In genomic region chr11:117919211-117919610, GRCm38 (mm10) we compare ENCODE assay signal across 18 mouse cellular contexts. TPM values are rescaled to one million over a fixed set of nuclear protein-coding genes. Genes with fewer than 3 reads are reported as not detected.
DNase-seq lines count a peak whose midpoint lies in the region; ATAC-seq and TF ChIP-seq lines count a peak whose summit lies in the region.
"Had no signal": no experiment of that assay in that cellular context is flagged by ENCODE, and none has a peak within 500 bp of the region (broad histone marks: within the 10 kb centered on the region; RNA-seq: fewer than 3 reads in every experiment).

No protein-coding gene starts in this region.

- H3K4me2 ChIP-seq in forebrain, postnatal 0 days (ENCODE audit: low read depth), result no peak overlapping the region
- H3K4me2 ChIP-seq in forebrain, embryonic 15.5 days (replicated peaks), result no peak overlapping the region
- H3K4me2 ChIP-seq: limb, embryonic 12.5 days had no signal

- ATAC-seq in forebrain, postnatal 0 days, result no peak; the same call in 1 of the 2 replicates
- ATAC-seq in forebrain, embryonic 15.5 days (replicated peaks), result no peak
- ATAC-seq in megakaryocyte, adult 5-6 weeks (ENCODE audit: poor library complexity, severe bottlenecking), result no peak
- no peak for ATAC-seq in activated CD4-positive, CD25-positive, alpha-beta regulatory T cell, adult 4 months

- H3K9me3 ChIP-seq in forebrain, postnatal 0 days (ENCODE audit: low read length), result no peaks in the 10 kb centered on the region
- no peaks in the 10 kb centered on the region for H3K9me3 ChIP-seq in forebrain, embryonic 15.5 days
- H3K9me3 ChIP-seq in megakaryocyte, embryonic 14.5 days, result peaks cover 12% of the 10 kb centered on the region

- H3K4me1 ChIP-seq in forebrain, postnatal 0 days (ENCODE audit: insufficient read depth), result no peaks in the 10 kb centered on the region
- no peaks in the 10 kb centered on the region for H3K4me1 ChIP-seq in forebrain, embryonic 15.5 days
- peaks cover 44% of the 10 kb centered on the region for H3K4me1 ChIP-seq in megakaryocyte, embryonic 14.5 days
- H3K4me1 ChIP-seq: limb, embryonic 12.5 days had no signal

- no peak overlapping the region for H3K27ac ChIP-seq in forebrain, postnatal 0 days (ENCODE audit: low read depth, low read length)
- H3K27ac ChIP-seq in forebrain, embryonic 15.5 days (replicated peaks), result no peak overlapping the region
- H3K27ac ChIP-seq: limb, embryonic 12.5 days; macrophage had no signal

- no peak overlapping the region for H3K4me3 ChIP-seq in forebrain, postnatal 0 days (ENCODE audit: low read depth, low read length)
- H3K4me3 ChIP-seq in forebrain, embryonic 15.5 days, result no peak overlapping the region
- H3K4me3 ChIP-seq in megakaryocyte, embryonic 14.5 days (replicated peaks), result peak overlapping the region; percentile 60
- H3K4me3 ChIP-seq: erythroblast, embryonic 14.5 days; limb, embryonic 12.5 days had no signal

- DNase-seq in forebrain, postnatal 0 days, result peak; percentile 43
- DNase-seq in kidney, adult 8-10 months, result peak; percentile 40 to 46
- peak; percentile 41 for DNase-seq in yolk sac, embryonic 10.5 days (ENCODE audit: low spot score)
- no peak for DNase-seq in spleen, adult 18-20 months
- DNase-seq: adrenal gland, postnatal 10 days; gastrocnemius, postnatal 14 days; layer of hippocampus, adult 9-11 months; lung, adult 18-20 months; right cerebral cortex, postnatal 14 days; thymus, postnatal 14 days had no signal

- no peak for TF ChIP-seq CTCF in forebrain, postnatal 0 days (IDR thresholded peaks at IDR 0.05; ENCODE audit: low read depth)

- 24% methylated on average over 5 of the region's 5 CpGs for WGBS in forebrain, postnatal 0 days
- 21% methylated on average over 5 of the region's 5 CpGs for WGBS in forebrain, embryonic 15.5 days

- no peaks in the 10 kb centered on the region for H3K36me3 ChIP-seq in forebrain, postnatal 0 days (ENCODE audit: insufficient read depth)
- H3K36me3 ChIP-seq in forebrain, embryonic 15.5 days, result no peaks in the 10 kb centered on the region
- H3K36me3 ChIP-seq in megakaryocyte, embryonic 14.5 days (replicated peaks; ENCODE audit: low read length), result peaks cover 7% of the 10 kb centered on the region
- H3K36me3 ChIP-seq: limb, embryonic 12.5 days had no signal

- no peaks in the 10 kb centered on the region for H3K27me3 ChIP-seq in forebrain, postnatal 0 days (ENCODE audit: insufficient read depth, low read length)
- no peaks in the 10 kb centered on the region for H3K27me3 ChIP-seq in forebrain, embryonic 15.5 days
- peaks cover 55% of the 10 kb centered on the region for H3K27me3 ChIP-seq in megakaryocyte, embryonic 14.5 days (replicated peaks)

- H3K9ac ChIP-seq in forebrain, postnatal 0 days, result no peak overlapping the region
- H3K9ac ChIP-seq in forebrain, embryonic 15.5 days (replicated peaks), result no peak overlapping the region
- H3K9ac ChIP-seq: limb, embryonic 12.5 days had no signal

RNA-seq across cellular contexts. Expression of gene Tha1, which starts 45.9 kb away (rescaled TPM):
- total RNA-seq in forebrain, postnatal 0 days (2014; rRNA removed), result 5.9 and 8.2 TPM in 2 replicates
- 2.6 and 2.9 TPM in 2 replicates for polyA plus RNA-seq in forebrain, postnatal 0 days (2015; fragmentation: Nextera tagmentation; extraction: Ambion mirVana)
- polyA plus RNA-seq in forebrain, embryonic 15.5 days (2015; fragmentation: Nextera tagmentation; extraction: Ambion mirVana), result 3.1 and 3.6 TPM in 2 replicates
- 6.0 and 6.4 TPM in 2 replicates for polyA plus RNA-seq in megakaryocyte, embryonic 14.5 days (2012; ENCODE audit: insufficient read depth, low replicate concordance)
- total RNA-seq in megakaryocyte, adult 5-6 weeks (2015), result 1.4 and 1.8 TPM in 2 replicates
- total RNA-seq in megakaryocyte, adult 5-6 weeks (2017), result 0.89 and 1.1 TPM in 2 replicates
- 10 to 100 TPM; 12.8 to 17.7 TPM for polyA plus RNA-seq in activated CD4-positive, CD25-positive, alpha-beta regulatory T cell, adult 4 months (2017; shearing (Covaris generic))

RNA-seq across cellular contexts. Expression of gene Socs3, which starts 50.6 kb away (rescaled TPM):
- 7.8 and 11.0 TPM in 2 replicates for total RNA-seq in forebrain, postnatal 0 days (2014; rRNA removed)
- polyA plus RNA-seq in forebrain, postnatal 0 days (2015; fragmentation: Nextera tagmentation; extraction: Ambion mirVana), result 6.5 and 8.4 TPM in 2 replicates
- 14.2 and 15.1 TPM in 2 replicates for polyA plus RNA-seq in forebrain, embryonic 15.5 days (2015; fragmentation: Nextera tagmentation; extraction: Ambion mirVana)
- polyA plus RNA-seq in megakaryocyte, embryonic 14.5 days (2012; ENCODE audit: insufficient read depth, low replicate concordance), result 54.8 and 75.2 TPM in 2 replicates
- total RNA-seq in megakaryocyte, adult 5-6 weeks (2015), result 2.0 and 3.1 TPM in 2 replicates
- total RNA-seq in megakaryocyte, adult 5-6 weeks (2017), result 3.2 and 5.1 TPM in 2 replicates
- 10 to 100 TPM; 42.5 to 43.1 TPM for polyA plus RNA-seq in activated CD4-positive, CD25-positive, alpha-beta regulatory T cell, adult 4 months (2017; shearing (Covaris generic))

RNA-seq across cellular contexts. Expression of gene Tmem235, which starts 58.7 kb away (rescaled TPM):
- not detected in 2 replicates for total RNA-seq in forebrain, postnatal 0 days (2014; rRNA removed)
- polyA plus RNA-seq in forebrain, postnatal 0 days (2015; fragmentation: Nextera tagmentation; extraction: Ambion mirVana), result not detected in 2 replicates
- polyA plus RNA-seq in forebrain, embryonic 15.5 days (2015; fragmentation: Nextera tagmentation; extraction: Ambion mirVana), result not detected in 2 replicates
- polyA plus RNA-seq in megakaryocyte, embryonic 14.5 days (2012; ENCODE audit: insufficient read depth, low replicate concordance), result 0.07 TPM in 1 of 2 replicates, not detected in the other
- total RNA-seq in megakaryocyte, adult 5-6 weeks (2015), result not detected in 2 replicates
- total RNA-seq in megakaryocyte, adult 5-6 weeks (2017), result not detected in 2 replicates
- polyA plus RNA-seq in activated CD4-positive, CD25-positive, alpha-beta regulatory T cell, adult 4 months (2017; shearing (Covaris generic)), result not detected
- total RNA-seq: adrenal gland, postnatal 10 days; gastrocnemius, postnatal 14 days had no signal
- polyA plus RNA-seq: erythroblast, embryonic 14.5 days; heart, postnatal 0 days; limb, embryonic 12.5 days; macrophage had no signal

Comparison
In these comparisons a context has a peak if more than half of its experiments do, and no peak if none do; other contexts are left out.
1. DNase-seq: peak in forebrain, postnatal 0 days (single experiment), kidney, adult 8-10 months (2 of 2) and yolk sac, embryonic 10.5 days (single experiment); none in spleen, adult 18-20 months (0 of 2).